Mouse (Mus musculus): ENCODE data around the gene Tomm7. TPM values are rescaled to one million over a fixed set of nuclear protein-coding genes. Genes with fewer than 3 reads are reported as not detected.
"Not testable (repeated sequence)": the region's sequence is repeated elsewhere in the genome, so short reads cannot be mapped to it uniquely, and the experiment has no call there.

Tomm7 gene
- total RNA-seq (2021) = 100 to 1,000 TPM; 105 to 107 TPM

GRCm38 (mm10) chr5:23843674-23844530 lies at the start of gene Tomm7:
Tomm7 (minus strand) TSS chr5:23844161.
- intact Hi-C loops (cut with DNase I) = no loop called here

DNA sequence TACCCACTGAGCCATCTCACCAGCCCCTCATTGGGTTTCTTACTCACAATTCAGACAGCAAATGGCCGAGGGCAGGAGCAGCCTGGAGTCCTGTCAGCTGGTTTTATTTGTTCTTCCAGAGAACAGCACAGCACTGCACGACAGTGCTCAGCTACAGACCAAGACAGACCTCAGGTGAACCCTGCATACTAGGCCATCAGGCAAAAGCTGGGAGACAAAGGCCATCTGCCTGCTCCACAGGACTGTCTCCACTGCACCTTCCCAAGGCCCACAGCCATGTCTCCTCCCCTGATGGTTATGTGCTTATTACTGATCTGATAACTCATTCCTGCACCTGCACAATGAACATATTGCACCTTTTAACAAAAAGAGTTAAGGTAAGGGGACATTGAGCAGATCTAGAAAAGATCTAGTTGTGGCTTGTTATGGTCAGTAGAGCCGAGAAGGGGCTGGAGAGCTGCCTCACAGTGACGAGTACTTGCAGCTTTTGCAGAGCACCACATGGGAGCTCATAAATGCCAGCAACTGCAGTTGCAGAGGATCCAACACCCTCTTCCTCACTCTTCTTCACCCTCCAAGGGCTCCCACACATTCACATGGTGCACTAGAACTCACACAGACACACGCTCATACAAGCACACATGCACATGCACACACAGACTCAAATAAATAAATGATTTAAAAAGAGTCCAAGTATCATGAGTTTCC lies 49.3 kb upstream of the Tomm7 start:
- no peak for DNase-seq
- intact Hi-C loops (cut with DNase I) = loop anchor here (5.0 kb wide), 1 partner anchor 74 kb away; no protein-coding TSS in a partner anchor

More at GRCm38 (mm10) chr5:23843674-23844530, at the start of gene Tomm7:
- peak; percentile 94 to 95 for DNase-seq

GRCm38 (mm10) chr5:23890734-23891133 lies 46.8 kb upstream of the Tomm7 start:
- intact Hi-C loops (cut with DNase I) = loop anchor here (1.0 to 5.0 kb wide), 4 partner anchors 36 to 187 kb away; no protein-coding TSS in a partner anchor

DNA sequence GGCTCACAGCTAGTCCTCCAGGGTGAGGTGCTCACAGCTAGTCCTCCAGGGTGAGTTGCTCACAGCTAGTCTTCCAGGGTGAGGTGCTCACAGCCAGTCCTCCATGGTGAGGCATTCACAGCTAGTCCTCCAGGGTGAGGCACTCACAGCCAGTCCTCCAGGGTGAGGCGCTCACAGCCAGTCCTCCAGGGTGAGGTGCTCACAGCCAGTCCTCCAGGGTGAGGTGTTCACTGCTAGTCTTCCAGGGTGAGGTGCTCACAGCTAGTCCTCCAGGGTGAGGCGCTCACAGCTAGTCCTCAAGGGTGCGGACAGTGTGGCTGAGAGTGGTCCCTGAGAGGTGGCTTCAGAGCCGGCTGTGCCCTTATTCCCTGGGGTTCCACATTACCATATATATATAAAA lies 45.5 kb upstream of the Tomm7 start:
- intact Hi-C loops (cut with DNase I) = no loop called here
- DNase-seq = no peak

More at GRCm38 (mm10) chr5:23890734-23891133, 46.8 kb upstream of the Tomm7 start:
- peak; percentile 78 for DNase-seq

DNA sequence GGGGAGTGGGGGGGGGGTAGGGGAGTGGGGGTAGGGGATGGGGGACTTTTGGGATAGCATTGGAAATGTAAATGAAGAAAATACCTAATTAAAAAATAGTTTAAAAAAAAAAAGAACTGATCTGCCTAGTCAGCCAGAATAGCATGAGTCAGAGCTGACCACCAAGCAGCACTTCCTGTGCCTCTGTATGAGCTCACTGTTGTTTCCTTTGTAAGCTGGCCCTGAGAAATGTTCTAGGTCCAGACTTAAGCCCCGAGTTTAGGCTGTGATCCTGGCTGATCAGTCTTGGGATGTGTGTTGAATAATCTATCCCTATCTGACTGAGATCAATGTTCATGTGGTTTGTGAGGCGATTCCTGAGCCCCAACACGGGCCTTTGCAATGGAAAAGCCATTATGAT lies 43.1 kb upstream of the Tomm7 start:
- DNase-seq = no peak
- intact Hi-C loops (cut with DNase I) = no loop called here

GRCm38 (mm10) chr5:23874457-23874856 lies 30.5 kb upstream of the Tomm7 start:
- DNase-seq = peak in 1 of 2 experiments; percentile 16
- intact Hi-C loops (cut with DNase I) = no loop called here

- intact Hi-C loops (cut with DNase I) = no loop called here
- no peak for DNase-seq
Measured at GRCm38 (mm10) chr5:23872586-23872985, 28.6 kb upstream of the Tomm7 start.

DNA sequence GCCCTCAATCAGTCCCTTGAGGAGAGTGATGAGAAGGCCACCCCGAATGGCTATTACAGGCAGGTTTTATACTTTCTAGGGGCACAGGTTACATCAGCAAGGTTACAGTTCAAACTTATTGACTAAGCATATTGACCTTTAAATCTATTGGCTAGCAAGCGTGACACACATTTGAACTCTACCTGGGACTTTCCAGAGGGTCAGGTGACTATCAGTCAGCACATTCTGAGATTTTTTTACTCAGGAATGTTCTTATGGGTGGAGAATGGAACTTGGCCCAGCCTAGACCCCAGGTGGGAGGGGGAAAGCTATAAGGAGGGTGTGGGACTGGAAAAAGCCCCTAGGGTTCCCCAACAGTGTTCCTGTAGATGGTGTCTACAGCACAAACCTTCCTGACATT lies 27.4 kb upstream of the Tomm7 start:
- intact Hi-C loops (cut with DNase I) = not testable (repeated sequence)

DNA sequence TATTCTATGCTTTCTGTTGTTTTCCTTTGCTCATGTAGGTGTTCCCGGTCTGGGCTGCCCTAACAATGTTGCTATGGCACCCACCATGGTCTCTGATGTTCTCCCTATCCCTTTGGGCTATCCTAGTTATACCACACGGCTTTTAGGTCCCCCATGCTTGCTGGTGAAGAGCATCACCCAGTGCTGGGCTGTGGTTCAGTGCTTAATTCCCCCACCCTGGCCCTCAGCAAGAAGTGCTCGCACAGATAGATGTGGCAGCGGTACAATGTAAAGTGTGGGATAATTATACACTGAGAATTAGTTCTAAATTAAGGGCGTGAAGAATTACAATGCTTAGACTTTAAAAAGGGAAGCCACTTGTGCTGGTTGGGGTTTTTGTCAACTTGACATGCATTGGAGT lies 22.0 kb upstream of the Tomm7 start:
- DNase-seq = no peak

More for the DNA sequence above, 27.4 kb upstream of the Tomm7 start:
- not testable (repeated sequence) for DNase-seq

GRCm38 (mm10) chr5:23864054-23864965 lies 20.3 kb upstream of the Tomm7 start:
- no peak for DNase-seq
- intact Hi-C loops (cut with DNase I) = no loop called here

More for the DNA sequence above, 22.0 kb upstream of the Tomm7 start:
- intact Hi-C loops (cut with DNase I) = no loop called here

DNA sequence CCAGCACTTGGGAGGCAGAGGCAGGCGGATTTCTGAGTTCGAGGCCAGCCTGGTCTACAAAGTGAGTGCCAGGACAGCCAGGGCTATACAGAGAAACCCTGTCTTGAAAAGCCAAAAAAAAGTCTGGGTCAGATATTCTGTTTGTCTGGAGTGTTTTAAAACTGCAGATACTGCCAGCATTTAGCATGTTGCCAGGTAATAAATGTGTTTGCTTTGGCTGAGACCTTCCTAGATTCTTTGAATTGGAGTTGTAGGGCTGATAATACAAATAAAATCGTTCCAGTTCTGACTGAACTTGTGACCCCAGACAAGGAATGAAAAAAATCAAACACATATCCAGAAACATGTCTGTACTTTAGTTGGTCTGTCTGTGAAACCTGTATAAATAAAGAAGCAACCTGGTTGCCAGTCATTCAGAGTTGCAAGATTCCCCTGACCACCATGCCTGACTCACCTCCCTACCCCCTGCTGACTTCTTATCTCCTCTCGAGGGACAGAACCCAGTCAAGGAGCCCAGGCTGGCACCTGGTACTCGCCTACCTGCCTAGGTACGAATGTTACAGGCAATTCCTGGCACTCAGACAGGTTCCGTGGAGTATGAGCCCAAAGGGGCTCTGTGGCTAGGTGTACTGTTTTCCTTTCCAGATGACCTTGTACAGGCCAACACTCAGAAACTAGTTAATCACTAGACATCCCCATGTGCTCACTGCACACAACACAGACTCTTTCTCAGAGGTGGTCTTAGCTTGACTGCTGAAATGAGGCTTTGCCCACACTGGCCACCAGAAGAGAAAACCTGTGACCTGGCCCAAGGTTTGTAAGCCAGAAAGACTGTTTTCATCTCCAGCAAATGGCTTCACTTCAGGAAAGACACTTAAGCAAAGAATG lies 19.4 kb upstream of the Tomm7 start:
- no peak for DNase-seq
- intact Hi-C loops (cut with DNase I) = no loop called here

DNA sequence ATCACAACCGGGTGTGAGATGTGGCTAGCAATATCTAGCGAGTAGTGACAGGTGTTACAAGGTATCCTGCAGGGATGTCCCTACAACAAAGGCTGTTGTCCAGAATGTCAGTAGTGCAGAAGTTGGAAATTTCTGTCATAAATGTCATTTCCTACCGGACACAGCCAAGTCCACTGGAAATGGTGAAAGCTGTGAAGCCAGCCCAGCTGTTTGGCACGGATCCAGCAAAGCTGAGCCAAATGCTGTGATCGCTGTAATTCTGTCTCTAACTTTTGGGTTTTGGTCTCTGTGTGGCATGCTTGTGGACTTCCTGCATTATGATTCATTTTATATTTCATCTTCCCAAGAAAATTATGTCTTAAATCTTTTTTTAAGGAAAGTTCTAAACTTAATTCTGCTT lies 18.3 kb upstream of the Tomm7 start:
- DNase-seq = peak; percentile 69 to 70
- intact Hi-C loops (cut with DNase I) = no loop called here

DNA sequence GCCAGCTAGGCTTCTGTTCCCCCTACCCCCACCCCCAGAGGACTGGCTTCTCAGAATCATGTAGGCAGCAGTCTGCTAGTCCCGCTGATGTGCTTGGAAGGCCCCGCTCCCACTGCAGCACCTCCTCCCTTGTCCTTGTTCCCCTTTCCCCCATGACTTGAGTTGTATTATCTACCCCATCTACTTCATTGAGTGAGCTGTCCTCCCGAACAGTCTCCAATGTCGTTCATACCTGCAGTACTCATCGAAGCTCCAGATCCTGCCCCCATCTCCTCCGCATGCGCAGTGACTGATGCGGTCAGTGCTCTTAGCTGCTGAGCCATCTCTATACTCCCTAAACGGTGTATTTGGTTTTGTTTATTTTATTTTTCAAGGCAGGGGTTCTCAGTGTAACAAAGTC lies 17.8 kb upstream of the Tomm7 start:
- no peak for DNase-seq
- intact Hi-C loops (cut with DNase I) = no loop called here

DNA sequence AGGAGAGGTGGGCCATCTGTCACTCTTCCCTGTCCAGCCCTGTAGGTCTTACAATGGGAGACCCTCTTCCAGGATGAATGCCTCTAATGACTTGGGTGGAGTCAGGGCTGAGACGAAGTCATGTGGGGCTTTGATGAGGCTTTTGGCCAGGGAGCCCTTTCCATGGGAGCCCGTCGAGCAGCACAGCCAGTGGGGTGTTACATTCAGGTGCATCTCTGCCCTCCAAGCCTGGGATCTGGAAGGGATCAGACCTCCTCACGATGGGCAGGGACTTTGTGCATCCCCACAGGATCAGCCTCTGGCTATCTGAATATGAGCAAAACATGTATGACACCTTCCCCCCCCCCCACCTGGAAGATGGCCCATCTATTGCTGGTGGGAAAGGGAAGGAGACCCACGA lies 15.9 kb upstream of the Tomm7 start:
- intact Hi-C loops (cut with DNase I) = no loop called here
- DNase-seq = no peak

DNA sequence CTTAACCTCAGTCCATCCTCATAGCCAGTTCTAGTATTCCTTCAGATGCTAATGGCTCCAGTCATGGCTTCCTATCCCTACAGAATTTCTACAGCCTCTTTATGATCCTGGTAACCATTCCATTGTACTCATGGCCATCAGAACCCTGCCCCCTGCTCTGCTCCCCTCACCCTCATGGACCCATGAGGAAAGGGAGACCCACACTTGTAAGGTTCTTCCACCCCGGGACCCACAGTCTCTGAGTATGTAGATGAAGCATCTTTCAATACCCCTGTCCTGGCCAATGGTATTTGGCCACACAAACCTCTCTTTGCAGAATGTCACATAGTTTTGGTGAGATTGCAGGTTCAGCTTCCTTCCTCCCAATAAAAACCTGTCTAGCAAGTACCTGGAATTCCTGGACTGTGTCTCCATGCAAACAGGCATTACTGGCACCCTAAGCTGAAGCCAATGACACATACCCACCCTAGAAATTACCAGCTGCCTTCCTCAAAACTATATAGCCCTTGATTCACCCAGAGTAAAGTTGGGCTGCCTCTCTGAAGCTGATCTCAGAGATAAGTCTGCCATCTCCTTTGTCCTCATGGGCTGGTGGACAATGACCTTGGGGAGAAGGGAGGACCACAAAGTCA lies 15.2 kb upstream of the Tomm7 start:
- intact Hi-C loops (cut with DNase I) = no loop called here
- no peak for DNase-seq

DNA sequence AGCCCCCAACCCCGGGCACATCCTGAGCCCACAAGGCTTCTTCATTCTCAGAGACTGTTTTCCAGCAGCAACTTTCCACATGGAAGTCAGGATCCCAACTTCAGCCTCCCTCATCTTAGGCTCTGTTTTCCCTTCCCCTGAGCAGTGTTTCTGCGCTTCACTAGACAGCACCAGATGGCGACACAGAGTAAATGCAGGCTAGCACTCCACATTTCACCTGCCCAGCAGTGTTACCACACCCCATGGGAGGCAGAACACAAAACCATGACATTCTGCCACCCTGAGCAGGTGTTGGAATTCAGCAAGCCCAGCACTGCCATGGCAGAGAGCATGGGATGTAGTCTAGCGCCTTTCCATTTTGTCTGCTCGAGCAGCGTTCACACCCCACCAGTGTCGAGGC lies 14.7 kb upstream of the Tomm7 start:
- intact Hi-C loops (cut with DNase I) = no loop called here
- DNase-seq = no peak

GRCm38 (mm10) chr5:23858001-23858400 lies 14.0 kb upstream of the Tomm7 start:
- intact Hi-C loops (cut with DNase I) = no loop called here
- DNase-seq = no peak

GRCm38 (mm10) chr5:23857189-23857588 lies 13.2 kb upstream of the Tomm7 start:
- no peak for DNase-seq
- intact Hi-C loops (cut with DNase I) = no loop called here

- DNase-seq = no peak
- intact Hi-C loops (cut with DNase I) = no loop called here
Measured at GRCm38 (mm10) chr5:23856164-23856563, 12.2 kb upstream of the Tomm7 start.
